Mouse (Mus musculus): Measurements from ENCODE around the gene Rtl1. TPM values are rescaled to one million over a fixed set of nuclear protein-coding genes. Genes with fewer than 3 reads are reported as not detected.

Rtl1 gene
- total RNA-seq, 2 experiments from 2014 or later = not detected

DNA sequence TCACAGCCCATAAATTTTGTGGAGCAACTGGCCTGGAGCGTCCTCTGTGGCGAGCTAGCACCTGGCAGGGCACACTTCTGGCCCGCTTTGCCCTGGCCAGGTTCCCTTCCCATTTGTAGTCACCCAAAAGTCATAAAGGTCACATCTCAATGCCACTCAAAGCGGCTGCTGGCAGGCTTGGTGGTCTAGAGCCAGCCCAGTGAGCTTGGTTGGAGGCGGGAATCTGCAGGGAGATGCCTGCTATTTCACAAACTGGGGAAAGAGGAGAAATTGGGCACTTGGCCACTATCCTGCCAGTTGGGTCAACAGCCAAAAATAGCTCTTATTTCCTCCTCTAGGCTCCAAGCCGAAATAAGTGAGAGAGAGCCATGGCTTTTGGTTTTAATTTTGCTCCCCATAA lies 4.4 kb downstream of the Rtl1 start:
- no peak for ATAC-seq (replicated peaks; ENCODE audit: low FRiP score, low TSS enrichment, poor library complexity, severe bottlenecking)

DNA sequence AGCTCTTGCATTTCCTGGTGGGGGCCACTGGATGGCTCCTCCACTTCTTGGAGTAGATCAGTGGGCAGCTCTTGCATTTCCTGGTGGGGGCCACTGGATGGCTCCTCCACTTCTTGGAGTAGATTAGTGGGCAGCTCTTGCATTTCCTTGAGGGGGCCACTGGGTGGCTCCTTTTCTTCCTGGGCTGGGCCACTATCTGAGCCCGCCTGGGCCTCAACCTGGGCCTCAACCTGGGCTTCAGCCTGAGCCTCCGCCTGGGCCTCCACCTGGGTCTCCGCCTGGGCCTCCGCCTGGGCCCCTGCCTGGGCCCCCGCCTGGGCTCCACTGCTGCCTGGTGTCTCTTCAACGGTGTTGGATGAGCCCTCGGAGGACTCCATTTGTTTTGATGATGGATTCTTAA lies 5.2 kb downstream of the Rtl1 start:
- no peak for ATAC-seq (replicated peaks; ENCODE audit: low FRiP score, low TSS enrichment, poor library complexity, severe bottlenecking)

DNA sequence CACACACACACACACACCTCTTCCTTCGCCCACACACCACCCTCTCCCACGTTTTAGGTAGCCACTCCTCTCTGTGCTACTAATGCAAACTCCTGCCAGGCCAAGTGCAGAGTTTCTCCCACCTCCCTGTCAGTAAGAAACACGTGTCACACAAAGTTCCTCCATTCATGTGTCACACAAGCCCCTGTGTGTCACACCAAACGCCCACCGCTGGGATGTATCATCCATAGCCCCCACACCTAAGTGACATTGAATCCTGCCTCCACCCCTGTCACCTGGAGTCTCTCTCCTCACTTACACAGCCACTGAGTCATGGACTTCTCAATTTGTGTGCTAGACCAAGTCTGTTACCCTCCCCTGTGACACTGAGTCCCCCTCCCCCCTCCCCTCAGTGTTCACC lies 17.9 kb downstream of the Rtl1 start:
- no peak for ATAC-seq (replicated peaks; ENCODE audit: low FRiP score, low TSS enrichment, poor library complexity, severe bottlenecking)

DNA sequence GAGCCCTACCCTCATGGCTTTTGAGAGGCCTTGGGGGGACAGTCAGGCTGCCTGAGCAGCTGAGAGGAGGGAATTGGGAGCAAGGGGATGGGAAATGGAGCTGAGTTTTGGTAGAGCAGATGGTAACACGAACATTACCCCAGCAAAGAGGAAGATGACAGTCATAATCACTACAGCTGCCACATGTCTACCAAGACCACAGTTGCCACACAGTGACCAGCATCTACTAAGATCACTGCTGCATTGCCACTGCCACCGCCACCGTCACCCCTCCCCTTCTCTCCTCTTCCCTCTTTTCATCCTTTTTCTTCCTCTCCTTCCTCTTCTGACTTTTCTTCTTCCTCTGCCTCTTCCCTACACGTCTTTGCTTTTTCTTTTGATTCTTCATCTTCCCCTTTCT lies 27.9 kb downstream of the Rtl1 start:
- no peak for ATAC-seq (replicated peaks; ENCODE audit: low FRiP score, low TSS enrichment, poor library complexity, severe bottlenecking)

DNA sequence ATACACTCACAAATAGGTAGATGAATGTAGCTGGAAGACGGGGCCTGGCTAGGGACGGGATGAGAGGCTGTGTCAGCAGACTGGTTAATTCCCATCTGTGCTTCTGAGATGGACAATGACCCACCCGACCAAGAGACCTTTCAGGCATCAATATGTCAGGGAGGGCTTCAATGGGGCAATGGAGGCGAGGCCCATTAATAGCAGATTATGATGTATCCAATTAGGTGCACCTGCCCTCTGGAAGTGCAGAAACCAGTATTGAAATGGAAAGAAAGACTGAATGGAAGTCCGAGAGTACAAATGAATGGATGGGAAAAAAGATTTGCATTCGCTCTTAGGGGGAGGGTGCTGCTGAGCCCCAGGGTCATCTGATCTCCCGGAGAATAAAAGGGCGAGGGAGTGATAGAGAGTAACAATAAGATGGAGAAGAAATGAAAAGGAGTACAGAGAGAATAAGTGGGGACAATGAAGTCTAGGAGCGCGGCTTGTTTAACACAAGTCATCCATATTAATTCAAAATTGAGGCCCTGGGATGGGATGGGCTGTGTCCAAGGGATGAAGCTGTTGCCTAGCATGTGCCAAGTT lies 39.9 kb downstream of the Rtl1 start:
- ATAC-seq (replicated peaks; ENCODE audit: low FRiP score, low TSS enrichment, poor library complexity, severe bottlenecking) = no peak

DNA sequence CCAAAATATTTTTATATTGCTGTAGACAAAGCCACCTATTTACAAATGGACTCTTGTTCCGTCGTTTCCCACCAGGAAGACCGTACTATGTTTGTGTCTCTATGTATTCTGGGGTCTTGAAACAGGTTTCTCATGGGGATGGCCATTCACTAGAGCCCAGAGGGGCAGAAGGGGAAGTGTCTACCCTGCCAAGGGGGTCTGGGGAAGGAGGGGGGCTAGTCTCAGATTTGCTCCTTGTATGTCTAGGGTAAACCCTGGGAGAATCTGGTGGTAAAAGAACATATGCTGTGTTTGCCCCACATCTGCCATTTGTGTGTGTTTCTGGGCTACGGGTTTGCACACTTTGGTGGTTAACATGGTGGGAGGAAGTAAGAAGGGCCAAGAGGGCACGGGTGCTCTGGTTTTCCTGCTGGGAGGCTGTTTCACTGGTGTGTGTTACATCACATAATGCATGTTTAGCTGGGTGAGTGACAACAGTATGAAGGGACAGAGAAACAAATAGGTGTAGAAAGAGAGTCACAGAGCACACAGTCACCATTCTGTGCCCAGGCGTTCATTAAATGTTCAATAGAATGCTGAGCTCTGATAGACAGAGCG lies 41.1 kb downstream of the Rtl1 start:
- ATAC-seq (replicated peaks; ENCODE audit: low FRiP score, low TSS enrichment, poor library complexity, severe bottlenecking) = no peak

DNA sequence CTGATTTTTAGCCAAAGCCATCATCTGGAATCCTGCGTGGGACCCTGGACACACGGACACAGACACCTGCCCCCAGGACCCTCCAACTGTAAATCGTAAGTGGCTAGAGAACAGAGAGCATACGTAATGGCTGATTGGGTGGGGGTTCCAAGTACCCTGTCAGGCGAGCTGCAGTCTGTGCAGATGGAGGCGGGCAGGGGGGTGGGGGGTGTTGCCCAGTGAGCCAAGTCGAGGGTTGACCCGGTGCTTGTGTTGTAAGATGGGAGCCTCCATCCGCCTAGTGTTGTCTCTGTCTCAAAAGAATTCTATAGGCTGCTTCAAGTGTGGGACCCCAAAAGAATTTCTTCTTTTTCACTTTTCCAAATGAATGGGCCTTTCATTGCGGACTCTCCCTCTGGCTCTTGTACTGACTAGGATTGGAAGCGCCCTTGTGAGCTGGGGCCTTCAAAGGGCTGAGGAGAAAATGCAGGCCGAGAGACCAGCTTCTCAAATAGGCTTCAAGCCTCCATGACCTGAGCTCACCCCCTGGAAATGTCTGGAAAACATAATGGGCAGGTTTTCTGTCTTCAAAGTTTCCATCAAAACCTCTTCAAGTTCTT lies 41.8 kb downstream of the Rtl1 start:
- ATAC-seq (replicated peaks; ENCODE audit: low FRiP score, low TSS enrichment, poor library complexity, severe bottlenecking) = no peak

DNA sequence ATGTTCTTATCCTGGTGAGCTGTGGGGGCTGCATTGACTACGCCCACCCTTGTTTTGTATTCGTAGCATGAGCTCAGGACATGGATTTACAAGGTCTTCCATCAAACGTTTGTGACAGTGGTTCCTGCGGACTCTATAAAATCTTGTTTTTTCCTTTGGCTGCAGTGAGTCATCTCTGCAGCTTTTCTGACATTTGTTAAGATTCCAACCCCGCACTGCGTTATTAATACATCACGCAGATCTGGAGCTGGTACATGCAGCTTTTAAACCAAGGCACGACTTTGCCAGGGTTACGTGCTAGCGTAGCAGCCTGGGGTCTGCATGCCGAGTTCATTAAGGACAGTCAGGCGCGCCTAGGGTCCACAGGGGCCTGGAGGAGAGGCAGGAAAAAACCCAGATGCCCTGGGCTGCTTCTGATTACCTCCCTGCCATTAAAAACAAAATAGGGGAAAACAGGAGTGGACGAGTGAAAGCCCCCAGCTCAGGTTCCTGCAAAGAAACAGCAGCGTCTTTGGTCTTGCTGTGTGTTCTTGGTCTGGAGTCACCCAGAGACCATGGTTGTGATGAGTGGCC lies 44.2 kb downstream of the Rtl1 start:
- ATAC-seq (replicated peaks; ENCODE audit: low FRiP score, low TSS enrichment, poor library complexity, severe bottlenecking) = no peak

DNA sequence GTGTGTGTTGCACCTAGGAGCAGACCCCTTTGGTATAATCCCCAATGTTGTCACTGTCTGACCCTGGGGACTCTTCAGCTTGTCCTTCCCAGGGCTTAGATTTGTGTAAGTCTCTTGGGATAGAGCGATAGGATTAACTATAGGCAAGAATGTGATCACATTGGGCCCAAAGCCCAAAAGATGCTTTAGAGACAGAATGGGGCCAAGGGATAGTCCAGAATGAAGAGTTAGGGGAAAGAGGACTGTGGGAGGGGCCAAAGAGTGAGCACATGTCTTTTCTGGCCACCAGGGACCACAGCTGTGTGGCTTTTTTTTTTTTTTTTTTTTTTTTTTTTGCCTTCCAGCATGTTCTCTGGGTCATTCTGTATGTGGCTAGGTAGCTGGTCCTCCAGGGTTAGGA lies 46.6 kb downstream of the Rtl1 start:
- no peak for ATAC-seq (replicated peaks; ENCODE audit: low FRiP score, low TSS enrichment, poor library complexity, severe bottlenecking)

DNA sequence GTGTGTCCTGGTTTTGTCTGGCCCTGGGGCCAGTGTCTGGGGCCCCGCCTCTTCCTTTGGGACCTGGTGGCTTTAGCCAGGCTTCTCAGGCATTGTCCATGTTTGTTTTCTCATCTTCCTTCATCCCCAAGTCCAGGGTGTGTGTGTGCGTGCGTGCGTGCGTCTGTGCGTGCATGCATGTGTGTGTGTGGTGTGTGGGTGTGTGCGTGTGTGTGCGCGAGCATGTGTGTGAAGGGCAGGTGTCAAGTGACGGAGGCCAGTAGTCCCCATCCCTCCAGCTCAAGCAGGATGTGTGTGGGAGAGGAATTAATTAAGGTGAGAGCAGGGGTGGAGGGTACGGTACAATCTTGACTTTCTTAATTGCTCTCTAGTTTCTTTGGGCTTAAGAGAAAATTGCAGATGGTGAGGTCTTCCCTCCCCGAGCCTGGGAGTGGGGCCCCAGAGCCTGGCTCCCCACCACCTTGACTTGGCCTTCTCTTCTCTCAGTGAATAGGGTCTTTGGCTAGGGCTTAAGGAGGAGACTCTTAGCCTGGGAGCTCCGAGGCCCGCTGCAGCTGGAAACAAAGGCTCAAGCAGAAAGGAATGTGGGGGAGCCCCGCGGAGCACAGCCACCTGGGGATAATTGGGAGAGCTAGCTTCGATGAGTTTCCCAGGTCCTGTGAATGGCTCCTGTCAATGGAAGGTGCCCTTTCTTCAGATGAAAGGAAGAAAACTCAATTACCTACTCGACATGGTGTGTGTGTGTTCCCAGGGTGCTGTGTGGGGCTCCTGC lies 47.2 kb downstream of the Rtl1 start:
- no peak for ATAC-seq (replicated peaks; ENCODE audit: low FRiP score, low TSS enrichment, poor library complexity, severe bottlenecking)

DNA sequence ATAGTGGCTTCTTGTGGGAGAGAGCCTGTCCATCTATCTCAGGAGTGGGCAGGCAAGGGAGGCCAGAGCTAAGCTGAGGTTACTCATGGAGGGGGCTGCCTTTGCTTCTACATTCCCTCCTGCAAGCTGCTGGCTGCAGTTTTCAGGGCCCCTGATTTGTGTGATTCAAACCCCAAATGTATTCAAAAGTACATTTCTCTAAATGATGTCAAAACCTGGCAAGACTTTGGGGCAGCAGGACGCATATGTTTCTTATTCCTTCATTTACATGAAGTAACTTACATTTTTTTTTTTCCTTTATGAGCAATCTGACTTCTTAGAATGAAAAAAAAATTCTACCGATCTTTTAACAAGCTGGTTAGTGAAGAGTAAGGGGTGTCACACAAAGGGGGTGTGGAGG lies 48.4 kb downstream of the Rtl1 start:
- no peak for ATAC-seq (replicated peaks; ENCODE audit: low FRiP score, low TSS enrichment, poor library complexity, severe bottlenecking)

DNA sequence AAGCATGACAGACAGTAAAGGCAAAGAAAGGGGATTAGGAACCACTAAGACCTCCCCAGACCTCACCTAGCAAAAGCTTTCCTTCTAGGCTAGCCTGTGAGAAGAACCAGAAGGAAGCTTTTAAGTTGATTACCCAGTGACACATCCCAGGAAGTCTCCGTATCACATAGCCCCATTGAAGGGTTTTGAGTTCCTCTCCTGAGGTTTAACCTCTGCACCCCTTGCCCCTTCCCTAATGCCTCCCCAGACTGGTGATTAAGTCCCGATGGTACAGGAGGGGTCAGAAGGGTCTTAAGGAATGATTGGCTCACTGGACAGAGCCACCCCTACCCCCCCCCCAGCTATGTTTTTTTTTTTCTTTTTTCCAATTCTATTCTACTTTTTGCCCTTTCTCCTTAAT lies 53.0 kb downstream of the Rtl1 start:
- no peak for ATAC-seq (replicated peaks; ENCODE audit: low FRiP score, low TSS enrichment, poor library complexity, severe bottlenecking)

DNA sequence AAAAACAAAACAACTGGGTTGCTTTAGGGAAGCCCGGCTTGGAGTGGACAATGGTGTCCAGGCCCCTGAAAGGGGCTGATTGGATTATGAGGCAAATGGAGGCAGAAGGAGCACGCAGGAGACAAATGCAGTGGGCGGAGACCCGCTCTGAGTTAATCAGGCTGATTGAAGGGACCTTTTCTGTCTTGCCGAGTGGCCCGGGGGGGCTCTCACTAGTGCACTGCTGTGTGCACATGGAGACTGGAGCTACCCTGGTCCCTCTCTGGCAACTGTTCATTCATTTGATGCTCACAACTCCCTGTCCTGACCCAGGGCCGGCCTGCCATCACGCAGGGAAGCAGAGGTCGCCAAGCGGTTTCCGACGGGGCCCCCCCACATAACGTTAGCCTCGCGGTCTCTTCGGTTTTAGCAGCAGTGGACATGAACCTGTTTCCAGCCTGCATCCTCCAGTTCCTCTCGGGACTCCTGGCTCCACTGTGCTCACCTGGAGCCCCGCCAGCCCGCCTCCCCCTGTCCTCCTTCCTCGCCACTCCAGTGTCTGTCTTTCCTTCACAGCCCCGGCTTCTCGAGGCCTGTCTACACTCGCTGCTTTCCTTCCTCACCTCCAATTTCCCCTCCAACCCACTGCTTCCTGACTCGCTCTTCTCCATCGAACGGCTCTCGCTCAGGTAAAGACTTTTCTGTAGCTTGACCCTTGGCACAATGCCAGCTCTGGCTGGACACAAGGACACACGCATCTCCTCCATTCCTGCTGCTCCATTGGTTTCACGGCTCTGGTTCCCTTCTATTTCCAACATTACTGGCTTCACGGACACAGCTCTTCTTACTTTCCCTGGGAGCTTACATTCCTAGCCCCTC lies 54.0 kb downstream of the Rtl1 start:
- ATAC-seq (replicated peaks; ENCODE audit: low FRiP score, low TSS enrichment, poor library complexity, severe bottlenecking) = no peak

DNA sequence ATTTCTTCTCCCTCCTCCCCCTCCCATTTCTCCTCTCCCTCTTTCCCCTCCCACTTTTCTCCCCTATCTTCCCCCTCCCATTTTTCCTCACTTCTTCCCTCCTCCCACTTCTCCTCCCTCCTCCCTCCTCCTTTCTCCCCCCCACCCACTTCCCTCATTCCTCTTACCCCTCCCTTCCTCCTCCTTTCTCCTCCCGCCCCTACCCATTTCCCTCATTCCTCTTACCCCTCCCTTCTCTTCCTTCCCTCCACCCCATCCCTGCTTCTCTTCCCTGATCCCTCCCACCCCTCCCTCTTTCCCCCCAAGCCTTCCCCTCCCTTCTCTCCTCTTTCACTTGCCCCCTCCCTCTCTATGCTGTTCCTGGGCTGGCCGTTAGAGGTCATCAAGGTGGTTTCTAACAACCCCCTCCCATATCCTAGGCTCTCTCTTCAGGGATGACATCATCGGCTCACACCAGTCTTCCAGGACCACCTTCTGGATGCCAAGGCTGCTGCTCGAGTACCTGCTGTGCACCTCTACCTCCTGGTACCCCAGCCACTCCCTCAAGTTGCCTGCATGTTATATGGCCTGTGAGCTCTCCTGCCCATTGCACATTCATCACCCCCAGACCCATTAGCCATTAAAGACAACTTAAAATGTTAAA lies 56.7 kb downstream of the Rtl1 start:
- ATAC-seq (replicated peaks; ENCODE audit: low FRiP score, low TSS enrichment, poor library complexity, severe bottlenecking) = no peak

DNA sequence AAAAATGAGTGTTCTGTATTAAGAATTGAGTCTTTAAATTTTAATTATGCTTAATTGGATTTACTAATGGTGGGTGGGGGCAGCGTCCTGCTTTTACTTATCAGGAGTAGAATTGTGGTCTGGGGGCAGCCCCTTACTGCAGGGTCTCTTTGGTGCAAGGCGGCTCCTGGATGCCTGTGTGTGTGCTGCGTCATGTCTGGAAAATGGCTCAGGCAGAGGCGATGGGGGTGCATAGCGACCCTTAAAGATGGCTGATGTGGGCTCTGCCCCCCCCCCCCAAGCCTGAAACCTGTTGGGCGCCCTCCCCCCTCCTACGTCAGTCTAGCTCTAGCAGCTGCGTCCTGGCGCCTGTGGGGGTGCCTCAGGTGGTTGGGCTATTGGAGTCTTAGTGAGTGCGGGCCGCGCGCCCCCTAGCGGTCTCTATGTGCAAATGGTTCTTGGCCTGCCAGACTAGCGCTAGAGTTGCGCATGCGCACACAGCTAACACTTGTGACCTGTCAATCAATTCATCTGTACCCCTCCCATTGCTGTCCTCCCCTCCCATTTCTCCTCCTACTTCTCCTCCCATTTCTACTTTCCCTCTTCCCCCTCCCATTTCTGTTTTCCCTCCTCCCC lies 57.4 kb downstream of the Rtl1 start:
- ATAC-seq (replicated peaks; ENCODE audit: low FRiP score, low TSS enrichment, poor library complexity, severe bottlenecking) = peak; percentile 85

DNA sequence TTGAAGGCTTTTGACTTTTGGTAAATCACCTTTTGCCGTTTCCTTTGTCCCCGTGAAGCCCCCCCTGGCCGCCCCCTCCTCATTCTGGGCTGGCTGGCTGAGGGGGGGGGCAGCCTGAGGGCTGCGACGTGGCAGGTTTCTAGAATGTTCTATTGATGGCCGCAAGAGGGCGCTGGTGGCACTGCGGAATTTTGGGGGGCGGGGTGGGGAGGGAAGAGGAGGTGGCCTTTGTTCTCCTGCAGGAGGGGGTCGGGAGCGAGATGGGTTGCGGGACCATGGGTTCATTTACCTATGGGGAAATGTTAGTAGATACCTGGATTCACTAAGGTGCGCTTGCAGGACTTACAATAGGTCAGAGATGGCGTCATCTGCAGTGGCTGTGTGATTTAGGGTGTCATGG lies 58.1 kb downstream of the Rtl1 start:
- no peak for ATAC-seq (replicated peaks; ENCODE audit: low FRiP score, low TSS enrichment, poor library complexity, severe bottlenecking)

DNA sequence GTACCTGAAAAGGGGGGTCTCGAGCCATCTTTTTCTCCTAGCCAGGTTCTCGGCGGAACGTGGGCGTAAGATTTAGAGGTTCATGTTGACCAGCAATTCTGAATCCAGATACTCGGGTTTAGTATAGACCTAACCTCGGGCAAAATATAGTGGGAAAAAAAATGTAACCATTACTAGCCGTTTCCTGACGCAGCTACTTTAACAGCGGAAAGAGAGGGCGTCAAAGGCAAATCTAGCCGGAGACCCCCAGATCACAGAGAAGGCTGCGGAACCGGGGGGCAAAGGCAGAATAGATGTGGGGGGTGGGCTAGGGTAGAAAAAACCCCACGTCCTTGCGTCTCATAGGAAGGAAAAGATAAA lies 58.6 kb downstream of the Rtl1 start:
- no peak for ATAC-seq (replicated peaks; ENCODE audit: low FRiP score, low TSS enrichment, poor library complexity, severe bottlenecking)

DNA sequence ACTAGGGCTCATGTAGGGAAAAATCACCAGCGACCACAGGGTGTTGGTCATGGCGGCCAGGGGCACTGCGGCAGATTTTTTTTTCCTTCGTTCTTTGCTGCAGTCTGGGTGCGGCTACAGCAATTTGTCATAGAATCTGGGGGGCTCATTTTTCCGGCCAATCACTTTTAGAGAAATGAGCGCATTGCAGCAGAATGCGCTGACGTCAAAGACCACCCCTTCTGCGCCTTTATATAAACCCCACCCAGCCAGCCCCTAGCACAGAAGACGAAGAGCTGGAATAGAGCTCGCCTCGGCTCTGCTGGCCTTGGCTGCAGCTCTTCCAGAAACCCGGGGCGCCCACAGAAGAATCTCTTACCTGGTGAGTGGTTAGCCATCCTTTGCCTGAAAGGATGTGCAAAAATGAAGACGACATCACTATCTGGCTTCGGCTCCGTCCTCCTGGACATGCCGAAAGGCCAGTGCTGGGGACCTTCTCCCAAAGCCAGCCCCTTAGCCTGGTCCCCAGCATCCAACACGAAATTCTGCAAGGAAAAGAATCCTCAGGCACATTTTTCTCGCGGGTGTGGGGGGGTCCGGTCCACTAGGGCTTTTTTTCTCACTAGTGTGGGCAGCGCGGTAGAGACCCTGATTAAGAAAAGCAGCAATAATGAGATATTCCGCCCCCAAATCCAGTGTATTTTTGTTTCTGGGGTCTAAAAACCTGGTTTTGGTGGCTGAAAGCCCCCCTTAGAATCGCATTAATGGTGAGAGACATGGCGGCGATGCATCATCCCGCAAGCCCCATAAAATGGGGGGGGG lies 59.2 kb downstream of the Rtl1 start:
- no peak for ATAC-seq (replicated peaks; ENCODE audit: low FRiP score, low TSS enrichment, poor library complexity, severe bottlenecking)
